Mouse (Mus musculus) urinary bladder, adult 2 months (tissue): ENCODE data around the gene 3830406C13Rik. TPM values are rescaled to one million over a fixed set of nuclear protein-coding genes. Genes with fewer than 3 reads are reported as not detected.

Source experiments
- DNase-seq: peaks from one replicate; pipeline ENCODE4 v3.0.0; 2022; ENCODE audit warnings: low spot score
- polyA plus RNA-seq: library from polyadenylated mRNA; depleted of rRNA; stranded (reverse); fragments of >200 nt; gene quantifications from 2 replicates; pipeline ENCODE4 v1.2.3, GENCODE M21; 2012; rRNA removed

3830406C13Rik gene
- polyA plus RNA-seq, 1 experiment = 57.9 TPM

GRCm38 (mm10) chr14:12342458-12343131, 58.6 kb downstream of the 3830406C13Rik start:
- DNase-seq = no peak

- DNase-seq = no peak
Observed at GRCm38 (mm10) chr14:12343451-12343941, 59.5 kb downstream of the 3830406C13Rik start.

GRCm38 (mm10) chr14:12344061-12344745, 60.2 kb downstream of the 3830406C13Rik start:
- DNase-seq = no peak

- DNase-seq = no peak
Observed at GRCm38 (mm10) chr14:12344746-12345240, 60.8 kb downstream of the 3830406C13Rik start.

GRCm38 (mm10) chr14:12345241-12345921, 61.4 kb downstream of the 3830406C13Rik start:
- DNase-seq = no peak

- DNase-seq = no peak
Observed at GRCm38 (mm10) chr14:12346011-12346864, 62.3 kb downstream of the 3830406C13Rik start.

GRCm38 (mm10) chr14:12346865-12347600, 63.1 kb downstream of the 3830406C13Rik start:
- DNase-seq = no peak

- DNase-seq = no peak
Observed at GRCm38 (mm10) chr14:12348089-12348488, 64.1 kb downstream of the 3830406C13Rik start, which contains the start of gene Fezf2. Fezf2 (minus strand) TSS chr14:12348189.

- DNase-seq = no peak
Observed at GRCm38 (mm10) chr14:12349334-12350090, 65.5 kb downstream of the 3830406C13Rik start.

- DNase-seq = no peak
Observed at GRCm38 (mm10) chr14:12350271-12350916, 66.4 kb downstream of the 3830406C13Rik start.

Other genes starting within 250 kb of the 3830406C13Rik start
- gene Gm49355, start 197 bp upstream of the 3830406C13Rik start, polyA plus RNA-seq = 0.15 TPM in 2 replicates
- not detected in 2 replicates for gene Fezf2, start 64.0 kb downstream of the 3830406C13Rik start, polyA plus RNA-seq